Mouse (Mus musculus) liver, embryonic 12.5 days (tissue): ENCODE data around the gene Tmpo. TPM values are rescaled to one million over a fixed set of nuclear protein-coding genes. Genes with fewer than 3 reads are reported as not detected.
A peak's percentile ranks its signal among the peaks of the same experiment; 100 is the strongest.

Source experiments
- ATAC-seq: fragments of 200-750 bp; cut with Nextera tagmentation; 2 replicates; pipeline ENCODE4 v1.8.0; 2017; ENCODE audit warnings: moderate number of reproducible peaks, mild to moderate bottlenecking, moderate library complexity
- H3K27ac ChIP-seq: fragments of 300-500 bp; sonication (generic); 2 replicates; pipeline ENCODE4 v1.5.1; 2016; ENCODE audit warnings: mild to moderate bottlenecking
- H3K27me3 ChIP-seq: fragments of 300-500 bp; sonication (generic); replicated peaks from 2 replicates; pipeline ENCODE4 v1.6.1; 2016; ENCODE audit warnings: mild to moderate bottlenecking, moderate library complexity
- H3K36me3 ChIP-seq: fragments of 300-500 bp; sonication (generic); 2 replicates; pipeline ENCODE4 v1.6.1; 2016; ENCODE audit warnings: mild to moderate bottlenecking, moderate library complexity
- H3K4me1 ChIP-seq: fragments of 300-500 bp; sonication (generic); 2 replicates; pipeline ENCODE4 v1.6.1; 2016
- H3K4me2 ChIP-seq: fragments of 300-500 bp; sonication (generic); 2 replicates; pipeline ENCODE4 v1.6.1; 2016; ENCODE audit warnings: mild to moderate bottlenecking, moderate library complexity
- H3K4me3 ChIP-seq: fragments of 300-500 bp; sonication (generic); 2 replicates; pipeline ENCODE4 v1.5.1; 2016; ENCODE audit warnings: mild to moderate bottlenecking, moderate library complexity
- H3K9ac ChIP-seq: fragments of 300-500 bp; sonication (generic); 2 replicates; pipeline ENCODE4 v1.6.1; 2016; ENCODE audit warnings: mild to moderate bottlenecking, moderate library complexity
- H3K9me3 ChIP-seq: fragments of 300-500 bp; sonication (generic); replicated peaks from 2 replicates; pipeline ENCODE4 v1.6.1; 2016; ENCODE audit warnings: mild to moderate bottlenecking, moderate library complexity
- WGBS: fragments of 180-500 bp; shearing (Covaris S2); methylation state at CpG from one replicate; pipeline ENCODE4 v1.1.7; 2016; ENCODE audit not compliant: insufficient replicate concordance; 5-methylcytosine and 5-hydroxymethylcytosine counted together
- polyA plus RNA-seq: library from polyadenylated mRNA; unstranded; fragments of >200 nt; fragmentation: Nextera tagmentation; extraction: Ambion mirVana; gene quantifications from 2 replicates; pipeline ENCODE4 v1.2.1, GENCODE M21; 2016

The Tmpo gene
- polyA plus RNA-seq, 1 experiment from 2014 or later: 215 TPM

DNA sequence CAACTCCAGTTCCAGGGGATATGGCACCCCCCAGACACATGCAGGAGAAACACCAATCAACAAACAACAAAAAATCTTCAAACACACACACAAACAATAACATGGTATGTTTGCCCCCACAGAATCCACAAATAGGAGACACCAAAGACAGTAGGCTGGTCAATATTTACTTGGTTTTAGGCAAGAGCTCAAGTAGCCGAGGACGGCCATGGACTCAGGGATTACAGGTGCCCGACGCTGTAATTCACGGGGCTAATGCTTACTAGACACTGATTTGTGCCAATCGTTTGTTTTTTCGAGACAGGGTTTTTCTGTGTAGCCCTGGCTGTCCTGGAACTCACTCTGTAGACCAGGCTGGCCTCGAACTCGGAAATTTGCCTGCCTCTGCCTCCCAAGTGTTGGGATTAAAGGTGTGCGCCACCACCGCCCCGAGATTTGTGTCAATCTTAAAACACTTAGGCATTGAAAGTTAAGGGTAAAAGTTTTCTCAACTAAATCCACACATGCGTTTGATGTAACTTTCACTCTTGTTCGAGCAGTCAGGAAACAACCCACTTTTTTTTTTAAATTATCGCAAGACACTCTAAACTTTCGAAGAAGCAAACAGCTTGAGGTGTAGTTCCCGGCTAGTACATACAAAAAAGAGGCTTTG is 11.6 kb downstream of the Tmpo start:
- no peak for ATAC-seq
- H3K27ac ChIP-seq: peak overlapping the region; percentile 98
- 11% methylated on average over 17 of the region's 17 CpGs for WGBS

GRCm38 (mm10) chr10:91167352-91167751 is 13.8 kb downstream of the Tmpo start:
- peaks cover 67% of the 10 kb centered on the region for H3K36me3 ChIP-seq

More for the DNA sequence above, 11.6 kb downstream of the Tmpo start:
- H3K36me3 ChIP-seq: peaks cover 47% of the 10 kb centered on the region
- no peaks in the 10 kb centered on the region for H3K9me3 ChIP-seq
- peaks cover 63% of the 10 kb centered on the region for H3K4me1 ChIP-seq
- H3K4me2 ChIP-seq: peak overlapping the region; percentile 89
- H3K27me3 ChIP-seq: no peaks in the 10 kb centered on the region
- H3K9ac ChIP-seq: peak overlapping the region; percentile 100
- peak overlapping the region; percentile 95 for H3K4me3 ChIP-seq

GRCm38 (mm10) chr10:91166890-91167289 is 14.2 kb downstream of the Tmpo start:
- no peak for ATAC-seq
- WGBS: 52% methylated on average over 5 of the region's 5 CpGs
- Histone ChIP-seq H3K27ac (peak overlapping the region; percentile 36; the same call in 1 of the 2 replicates), H3K9me3 (no peaks in the 10 kb centered on the region), H3K4me3 (peak overlapping the region; percentile 95), H3K9ac (peak overlapping the region; percentile 100), H3K4me2 (peak overlapping the region; percentile 89), H3K4me1 (peaks cover 69% of the 10 kb centered on the region), H3K27me3 (no peaks in the 10 kb centered on the region), H3K36me3 (peaks cover 71% of the 10 kb centered on the region)

More at GRCm38 (mm10) chr10:91167352-91167751, 13.8 kb downstream of the Tmpo start:
- Histone ChIP-seq H3K9me3 (no peaks in the 10 kb centered on the region), H3K4me1 (peaks cover 69% of the 10 kb centered on the region), H3K27me3 (no peaks in the 10 kb centered on the region), H3K9ac (peak overlapping the region; percentile 100), H3K4me3 (peak overlapping the region; percentile 95), H3K27ac (peak overlapping the region; percentile 36; the same call in 1 of the 2 replicates), H3K4me2 (peak overlapping the region; percentile 89)
- no peak for ATAC-seq
- 75% methylated on average over 7 of the region's 7 CpGs for WGBS

GRCm38 (mm10) chr10:91165850-91166249 is 15.3 kb downstream of the Tmpo start:
- Histone ChIP-seq H3K27me3 (no peaks in the 10 kb centered on the region), H3K27ac (no peak overlapping the region), H3K4me3 (no peak overlapping the region), H3K9me3 (no peaks in the 10 kb centered on the region), H3K4me2 (0 out of 2 replicates have a peak overlapping the region, but pooled peaks have one; percentile 89), H3K4me1 (peaks cover 72% of the 10 kb centered on the region), H3K36me3 (peaks cover 82% of the 10 kb centered on the region), H3K9ac (no peak overlapping the region)
- no peak for ATAC-seq

DNA sequence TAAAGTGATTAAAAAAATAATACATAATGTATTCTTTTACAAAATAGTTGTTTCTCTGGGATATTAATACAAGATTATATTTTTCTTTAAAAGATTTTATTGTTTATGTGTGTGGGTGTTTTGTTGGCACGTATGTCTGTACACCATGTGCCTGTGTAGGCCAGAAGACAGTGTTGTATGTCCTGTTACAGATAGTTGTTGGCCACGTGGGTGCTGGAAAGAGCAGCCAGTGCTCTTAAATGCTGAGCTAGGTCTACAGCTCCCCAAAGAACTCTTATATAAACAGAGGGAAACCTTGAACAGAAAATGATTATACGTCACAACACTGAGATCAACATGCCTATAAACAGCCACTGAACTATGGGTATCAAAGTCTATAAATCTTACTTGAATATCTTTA is 16.6 kb downstream of the Tmpo start:
- Histone ChIP-seq H3K36me3 (peaks cover 95% of the 10 kb centered on the region), H3K27me3 (no peaks in the 10 kb centered on the region), H3K4me2 (no peak overlapping the region), H3K4me3 (no peak overlapping the region), H3K27ac (no peak overlapping the region), H3K9ac (no peak overlapping the region), H3K4me1 (peaks cover 72% of the 10 kb centered on the region), H3K9me3 (no peaks in the 10 kb centered on the region)
- 75% methylated on average over 3 of the region's 3 CpGs for WGBS
- ATAC-seq: no peak

DNA sequence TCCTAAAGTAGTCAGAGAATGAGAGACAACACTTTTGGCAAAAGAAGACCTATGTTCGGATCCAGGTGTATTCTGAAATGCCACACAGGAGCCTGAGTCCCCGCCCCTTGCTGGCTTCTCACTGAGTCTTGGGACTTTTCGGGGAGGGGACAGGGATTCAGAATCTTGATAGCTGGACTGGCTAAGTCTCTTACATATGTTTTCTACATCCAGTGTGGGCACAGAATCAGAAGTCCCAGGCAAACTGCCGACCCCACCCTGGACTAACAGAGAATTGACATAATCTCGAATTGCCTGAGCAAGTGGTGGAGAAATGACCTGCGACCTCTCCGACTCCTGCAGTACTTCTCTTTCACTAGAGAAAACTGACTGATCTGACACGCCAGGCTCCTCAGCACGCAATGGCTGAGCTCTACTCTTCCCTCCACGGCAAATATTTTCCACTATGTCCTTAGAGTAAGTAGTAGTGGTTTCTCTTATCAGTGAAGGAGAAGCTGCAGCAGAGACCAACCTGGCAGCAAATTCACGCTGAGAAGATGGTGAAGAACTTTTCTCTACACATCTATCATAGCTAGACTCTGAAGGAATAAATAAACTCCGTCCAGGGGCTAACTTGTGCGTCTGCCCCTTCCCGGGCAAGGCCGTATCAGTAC is 18.5 kb downstream of the Tmpo start:
- peaks cover 97% of the 10 kb centered on the region for H3K36me3 ChIP-seq
- no peaks in the 10 kb centered on the region for H3K9me3 ChIP-seq
- H3K4me2 ChIP-seq: no peak overlapping the region
- no peak for ATAC-seq
- H3K4me1 ChIP-seq: peaks cover 53% of the 10 kb centered on the region
- no peaks in the 10 kb centered on the region for H3K27me3 ChIP-seq
- no peak overlapping the region for H3K9ac ChIP-seq
- H3K27ac ChIP-seq: 0 out of 2 replicates have a peak overlapping the region, but pooled peaks have one; percentile 46
- WGBS: 74% methylated on average over 15 of the region's 15 CpGs
- H3K4me3 ChIP-seq: no peak overlapping the region

DNA sequence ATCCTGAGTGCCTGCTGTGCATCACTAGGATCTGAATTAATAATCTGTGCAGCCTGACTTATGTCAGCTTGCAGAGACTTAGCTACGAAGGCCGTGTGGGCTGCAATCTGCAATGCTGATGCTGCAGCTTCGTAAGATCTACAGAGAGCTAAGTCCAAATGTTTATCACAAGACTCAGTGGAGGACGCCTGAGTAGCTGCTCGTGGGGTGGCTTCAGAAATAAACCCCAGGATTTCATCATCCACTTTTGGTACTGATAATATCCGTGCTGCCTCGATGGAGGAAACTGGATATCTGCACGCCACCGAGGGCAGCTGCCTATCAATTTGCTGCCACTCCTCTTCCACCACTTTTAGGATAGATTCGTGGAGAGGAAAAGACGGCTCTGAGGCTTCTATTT is 19.0 kb downstream of the Tmpo start:
- Histone ChIP-seq H3K9ac (no peak overlapping the region), H3K36me3 (peaks cover 97% of the 10 kb centered on the region), H3K4me1 (peaks cover 48% of the 10 kb centered on the region), H3K27ac (0 out of 2 replicates have a peak overlapping the region, but pooled peaks have one; percentile 46), H3K4me2 (no peak overlapping the region), H3K27me3 (no peaks in the 10 kb centered on the region), H3K4me3 (no peak overlapping the region), H3K9me3 (no peaks in the 10 kb centered on the region)
- ATAC-seq: peak; percentile 22; the same call in 1 of the 2 replicates
- WGBS: 40% methylated on average over 11 of the region's 11 CpGs

- no peaks in the 10 kb centered on the region for H3K9me3 ChIP-seq
- no peak overlapping the region for H3K9ac ChIP-seq
- no peak overlapping the region for H3K4me2 ChIP-seq
- H3K4me3 ChIP-seq: no peak overlapping the region
- H3K36me3 ChIP-seq: peaks cover 97% of the 10 kb centered on the region
- no peak overlapping the region for H3K27ac ChIP-seq
- ATAC-seq: no peak
- peaks cover 37% of the 10 kb centered on the region for H3K4me1 ChIP-seq
- 95% methylated on average over 5 of the region's 5 CpGs for WGBS
- no peaks in the 10 kb centered on the region for H3K27me3 ChIP-seq
Observed at GRCm38 (mm10) chr10:91161006-91161405, 20.1 kb downstream of the Tmpo start.

DNA sequence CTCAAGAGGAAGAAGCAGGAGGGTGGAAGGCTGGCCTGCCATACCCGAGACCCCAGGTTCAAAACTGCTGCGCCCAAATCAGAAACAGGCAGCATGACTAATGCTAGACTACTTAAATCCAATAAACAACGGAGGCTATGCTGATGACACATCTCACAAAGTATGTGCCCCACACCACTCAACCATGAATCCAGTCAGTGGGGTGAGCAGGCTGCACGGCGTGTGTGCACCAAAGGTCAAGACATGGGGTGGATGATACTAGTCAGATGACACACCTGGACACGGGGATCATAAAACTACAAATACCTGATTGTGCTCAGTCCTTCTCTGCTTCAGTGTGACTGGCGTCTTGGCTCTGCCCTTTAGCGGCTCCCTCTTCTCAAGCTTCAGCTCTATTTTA is 22.7 kb downstream of the Tmpo start:
- Histone ChIP-seq H3K4me1 (peaks cover 18% of the 10 kb centered on the region), H3K4me3 (no peak overlapping the region), H3K36me3 (peaks cover 100% of the 10 kb centered on the region), H3K4me2 (no peak overlapping the region), H3K9ac (no peak overlapping the region), H3K27ac (no peak overlapping the region), H3K27me3 (no peaks in the 10 kb centered on the region), H3K9me3 (no peaks in the 10 kb centered on the region)
- peak; percentile 31; the same call in 1 of the 2 replicates for ATAC-seq
- 84% methylated on average over 8 of the region's 8 CpGs for WGBS

GRCm38 (mm10) chr10:91156338-91156737 is 24.8 kb downstream of the Tmpo start:
- Histone ChIP-seq H3K36me3 (peaks cover 100% of the 10 kb centered on the region), H3K4me1 (no peaks in the 10 kb centered on the region; the same call in 1 of the 2 replicates), H3K27ac (no peak overlapping the region), H3K9ac (no peak overlapping the region), H3K27me3 (no peaks in the 10 kb centered on the region), H3K4me3 (no peak overlapping the region), H3K4me2 (no peak overlapping the region), H3K9me3 (no peaks in the 10 kb centered on the region)
- WGBS: 86% methylated on average over 6 of the region's 6 CpGs
- ATAC-seq: peak; percentile 22; the same call in 1 of the 2 replicates

- H3K4me3 ChIP-seq: no peak overlapping the region
- H3K9me3 ChIP-seq: no peaks in the 10 kb centered on the region
- H3K4me1 ChIP-seq: no peaks in the 10 kb centered on the region; the same call in 1 of the 2 replicates
- H3K4me2 ChIP-seq: no peak overlapping the region
- H3K27ac ChIP-seq: no peak overlapping the region
- ATAC-seq: no peak
- H3K9ac ChIP-seq: no peak overlapping the region
- no peaks in the 10 kb centered on the region for H3K27me3 ChIP-seq
- 91% methylated on average over 10 of the region's 10 CpGs for WGBS
- peaks cover 100% of the 10 kb centered on the region for H3K36me3 ChIP-seq
Observed at GRCm38 (mm10) chr10:91153894-91154503, 27.1 kb downstream of the Tmpo start.

DNA sequence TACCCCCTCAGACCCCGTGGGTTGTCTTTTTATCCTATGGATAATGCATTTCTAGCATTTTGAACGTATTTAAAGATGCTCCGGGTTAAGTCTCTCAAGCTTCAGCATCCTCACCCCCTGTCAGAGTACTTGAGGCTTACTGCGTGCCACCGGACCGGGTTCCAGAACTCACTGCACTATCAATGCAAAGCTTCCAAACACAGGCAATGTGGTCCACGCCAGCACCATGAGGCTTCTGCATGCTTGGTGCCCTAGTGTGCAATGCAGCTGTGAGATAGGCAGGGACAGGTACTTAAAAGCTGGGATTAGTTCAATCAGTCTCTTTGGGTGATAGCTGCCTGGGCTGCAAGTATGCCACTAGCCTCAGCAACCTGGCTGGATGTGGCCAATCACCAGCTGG is 35.7 kb downstream of the Tmpo start:
- H3K36me3 ChIP-seq: peaks cover 56% of the 10 kb centered on the region
- 90% methylated on average over 7 of the region's 7 CpGs for WGBS
- ATAC-seq: no peak
- H3K9me3 ChIP-seq: no peaks in the 10 kb centered on the region
- no peaks in the 10 kb centered on the region for H3K27me3 ChIP-seq
- H3K4me2 ChIP-seq: no peak overlapping the region
- no peak overlapping the region for H3K27ac ChIP-seq
- H3K4me3 ChIP-seq: no peak overlapping the region
- H3K9ac ChIP-seq: no peak overlapping the region
- H3K4me1 ChIP-seq: peaks cover 10% of the 10 kb centered on the region
